8 mouse cellular contexts compared by ENCODE assay signal in genomic region chr5:25528851-25529528, GRCm38 (mm10). TPM values are rescaled to one million over a fixed set of nuclear protein-coding genes. Genes with fewer than 3 reads are reported as not detected.
DNase-seq lines count a peak whose midpoint lies in the region; ATAC-seq and TF ChIP-seq lines count a peak whose summit lies in the region.

No protein-coding gene starts in this region.

- peak; percentile 8; the same call in 1 of the 2 replicates for ATAC-seq in heart, embryonic 16.5 days (replicated peaks; ENCODE audit: extremely low read depth, insufficient read depth, low FRiP score)
- ATAC-seq in G1E (ENCODE audit: extremely low read depth, insufficient number of reproducible peaks, low FRiP score, poor library complexity, severe bottlenecking): no peak
- ATAC-seq in limb, embryonic 11.5 days (ENCODE audit: insufficient number of reproducible peaks, low FRiP score, low TSS enrichment, low read depth): peak; percentile 44

- H3K27ac ChIP-seq in heart, embryonic 16.5 days (ENCODE audit: low read length): peak overlapping the region; percentile 90
- H3K27ac ChIP-seq in embryonic fibroblast, embryonic 13.5 days (ENCODE audit: insufficient read depth, low read length): peak overlapping the region; percentile 25; the same call in 1 of the 2 replicates
- H3K27ac ChIP-seq in limb, embryonic 11.5 days (replicated peaks; ENCODE audit: low read depth, low read length): no peak overlapping the region
- H3K27ac ChIP-seq in olfactory bulb, adult 2 months (ENCODE audit: insufficient read depth, low read depth, low read length): peak overlapping the region; percentile 24; the same call in 1 of the 2 replicates

- H3K36me3 ChIP-seq in heart, embryonic 16.5 days (ENCODE audit: control insufficient read depth, insufficient read depth): no peaks in the 10 kb centered on the region
- no peaks in the 10 kb centered on the region for H3K36me3 ChIP-seq in G1E (replicated peaks)
- no peaks in the 10 kb centered on the region for H3K36me3 ChIP-seq in limb, embryonic 11.5 days (ENCODE audit: control insufficient read depth, insufficient read depth, low read length)

- peak overlapping the region; percentile 84 for H3K4me3 ChIP-seq in heart, embryonic 16.5 days (ENCODE audit: low read length)
- peak overlapping the region; percentile 78 for H3K4me3 ChIP-seq in G1E (ENCODE audit: low read depth, low read length)
- peak overlapping the region; percentile 63 for H3K4me3 ChIP-seq in embryonic fibroblast, embryonic 13.5 days (ENCODE audit: insufficient read depth, low read length)
- H3K4me3 ChIP-seq in limb, embryonic 11.5 days (ENCODE audit: low read depth, low read length): peak overlapping the region; percentile 63
- H3K4me3 ChIP-seq in olfactory bulb, adult 2 months (ENCODE audit: insufficient read depth, low read depth, low read length): peak overlapping the region; percentile 99

- peak; percentile 81 for TF ChIP-seq POLR2A in embryonic fibroblast, embryonic 13.5 days (IDR thresholded peaks at IDR 0.05; ENCODE audit: low read depth, low read length)
- no peak for TF ChIP-seq POLR2A in olfactory bulb, adult 2 months (IDR thresholded peaks at IDR 0.05; ENCODE audit: insufficient read depth, low read depth, low read length)

- H3K4me1 ChIP-seq in heart, embryonic 16.5 days (ENCODE audit: control insufficient read depth, insufficient read depth, low read length): peaks cover 14% of the 10 kb centered on the region
- H3K4me1 ChIP-seq in G1E (ENCODE audit: insufficient read depth, low read depth, low read length): peaks cover 62% of the 10 kb centered on the region
- no peaks in the 10 kb centered on the region for H3K4me1 ChIP-seq in embryonic fibroblast, embryonic 13.5 days (ENCODE audit: control insufficient read depth, insufficient read depth, low read length)
- H3K4me1 ChIP-seq in limb, embryonic 11.5 days (ENCODE audit: control insufficient read depth, insufficient read depth, low read length): peaks cover 3% of the 10 kb centered on the region; the same call in 1 of the 2 replicates
- peaks cover 12% of the 10 kb centered on the region for H3K4me1 ChIP-seq in olfactory bulb, adult 2 months (ENCODE audit: control insufficient read depth, insufficient read depth, low read length)

- no peak for DNase-seq in heart, postnatal 14 days
- peak; percentile 27 for DNase-seq in G1E (ENCODE audit: low spot score)
- no peak for DNase-seq in limb, embryonic 11.5 days (ENCODE audit: low spot score)
- DNase-seq in urinary bladder, adult 18-20 months (ENCODE audit: low spot score in 2 of 2): no peak
- no peak for DNase-seq in natural killer cell, adult 2 months (ENCODE audit: low spot score in 2 of 2)

- 8% methylated on average over 22 of the region's 22 CpGs for WGBS in heart, embryonic 16.5 days
- WGBS in limb, embryonic 11.5 days: 9% methylated on average over 22 of the region's 22 CpGs
- WGBS in olfactory bulb, adult 2 months: 12% methylated on average over 22 of the region's 22 CpGs

- H3K9ac ChIP-seq in heart, embryonic 16.5 days (ENCODE audit: low read length): peak overlapping the region; percentile 77
- peak overlapping the region; percentile 72 for H3K9ac ChIP-seq in limb, embryonic 11.5 days (ENCODE audit: low read length)

- TF ChIP-seq CTCF in G1E (IDR thresholded peaks at IDR 0.05; ENCODE audit: low read depth, low read length): no peak
- no peak for TF ChIP-seq CTCF in embryonic fibroblast, embryonic 13.5 days (IDR thresholded peaks at IDR 0.05; ENCODE audit: borderline replicate concordance, insufficient read depth, low read length)
- no peak for TF ChIP-seq CTCF in olfactory bulb, adult 2 months (IDR thresholded peaks at IDR 0.05; ENCODE audit: insufficient read depth, low read depth, low read length)

- intact Hi-C loops in heart, postnatal 14 days (cut with DNase I): loop anchor here (5.0 kb wide), 1 partner anchor 92 kb away; no protein-coding TSS in a partner anchor

- H3K4me2 ChIP-seq in heart, embryonic 16.5 days (ENCODE audit: low read depth, low read length): peak overlapping the region; percentile 87
- H3K4me2 ChIP-seq in limb, embryonic 11.5 days (ENCODE audit: low read depth, severe bottlenecking): peak overlapping the region; percentile 60

- H3K9me3 ChIP-seq in heart, embryonic 16.5 days (replicated peaks; ENCODE audit: control insufficient read depth, low read length): no peaks in the 10 kb centered on the region
- no peaks in the 10 kb centered on the region for H3K9me3 ChIP-seq in G1E (replicated peaks)
- H3K9me3 ChIP-seq in limb, embryonic 11.5 days (ENCODE audit: control insufficient read depth, low read length): no peaks in the 10 kb centered on the region

- H3K27me3 ChIP-seq in heart, embryonic 16.5 days (ENCODE audit: control insufficient read depth, insufficient read depth, low read length): no peaks in the 10 kb centered on the region
- no peaks in the 10 kb centered on the region for H3K27me3 ChIP-seq in G1E (ENCODE audit: insufficient read depth, low read length)
- H3K27me3 ChIP-seq in limb, embryonic 11.5 days (ENCODE audit: control insufficient read depth, insufficient read depth, low read length): no peaks in the 10 kb centered on the region

RNA-seq across cellular contexts. Expression of gene Cct8l1, which starts 13.1 kb away (rescaled TPM):
- 0.16 TPM in 1 of 2 replicates, not detected in the other for polyA plus RNA-seq in heart, embryonic 16.5 days (2015; fragmentation: Nextera tagmentation; extraction: Ambion mirVana)
- total RNA-seq in heart, postnatal 14 days (2021): under 1 TPM; 0.14 to 0.17 TPM
- total RNA-seq in G1E (2014; fragmentation: Nextera tagmentation) (0.39 TPM in 1 of 2 replicates, not detected in the other), G1E (2017) (0.05 TPM in 1 of 2 replicates, not detected in the other)
- polyA plus RNA-seq in G1E (2012): not detected in 2 replicates
- not detected in 2 replicates for polyA plus RNA-seq in embryonic fibroblast, embryonic 13.5 days (2011; ENCODE audit: insufficient read length, low read depth, missing spikeins)
- not detected in 2 replicates for polyA plus RNA-seq in limb, embryonic 11.5 days (2014; fragmentation: Nextera tagmentation; extraction: Ambion mirVana)
- polyA plus RNA-seq in olfactory bulb, adult 2 months (2012; ENCODE audit: insufficient read depth, insufficient read length, low replicate concordance, missing spikeins): not detected in 2 replicates

RNA-seq across cellular contexts. Expression of gene Kmt2c, which starts 30.4 kb away (rescaled TPM):
- 7.7 and 8.1 TPM in 2 replicates for polyA plus RNA-seq in heart, embryonic 16.5 days (2015; fragmentation: Nextera tagmentation; extraction: Ambion mirVana)
- 10 to 100 TPM; 47.8 to 49.4 TPM for total RNA-seq in heart, postnatal 14 days (2021)
- total RNA-seq in G1E (2014; fragmentation: Nextera tagmentation): 141 and 156 TPM in 2 replicates
- 50.1 and 50.2 TPM in 2 replicates for total RNA-seq in G1E (2017)
- 4.3 and 5.3 TPM in 2 replicates for polyA plus RNA-seq in G1E (2012)
- polyA plus RNA-seq in embryonic fibroblast, embryonic 13.5 days (2011; ENCODE audit: insufficient read length, low read depth, missing spikeins): 21.2 and 28.6 TPM in 2 replicates
- 14.2 and 16.6 TPM in 2 replicates for polyA plus RNA-seq in limb, embryonic 11.5 days (2014; fragmentation: Nextera tagmentation; extraction: Ambion mirVana)
- 81.0 and 137 TPM in 2 replicates for polyA plus RNA-seq in olfactory bulb, adult 2 months (2012; ENCODE audit: insufficient read depth, insufficient read length, low replicate concordance, missing spikeins)
